Mouse (Mus musculus): ENCODE results near the gene Gm11214.

DNA sequence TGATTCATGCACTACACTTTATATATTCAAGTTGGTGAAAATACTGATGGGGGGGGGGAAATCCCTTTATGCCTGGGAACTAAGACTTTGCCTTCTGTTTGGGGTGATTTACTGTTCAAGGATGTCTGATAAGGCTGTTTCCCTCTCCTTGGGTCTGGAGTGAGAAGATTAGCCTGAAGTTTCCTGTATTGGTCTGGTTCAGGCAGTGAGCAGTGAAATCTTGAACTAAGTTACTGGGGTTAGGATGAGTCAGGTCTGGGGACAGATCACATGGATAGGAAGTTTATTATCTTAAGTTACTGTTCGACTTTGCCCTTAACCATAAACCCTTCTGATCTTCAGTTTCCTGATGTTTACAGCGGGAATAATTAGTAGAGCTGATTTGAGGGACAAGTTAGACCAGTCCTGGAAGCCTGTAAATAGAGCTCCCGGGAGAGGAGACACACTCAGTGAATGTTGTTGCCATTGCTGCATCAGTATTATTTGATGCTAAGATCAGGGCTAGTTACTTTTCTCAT lies 37.6 kb downstream of the Gm11214 start:
- TF ChIP-seq CTCF (IDR thresholded peaks at IDR 0.05; ENCODE audit: low read depth, low read length): no peak
- no peak for TF ChIP-seq POLR2A (IDR thresholded peaks at IDR 0.05; ENCODE audit: insufficient read depth, low read length)
- TF ChIP-seq EP300 (IDR thresholded peaks at IDR 0.05; ENCODE audit: insufficient read depth, low read depth, low read length): no peak
